Mouse (Mus musculus) Patski (cell line): ENCODE data around the gene Olfr1118. TPM values are rescaled to one million over a fixed set of nuclear protein-coding genes. Genes with fewer than 3 reads are reported as not detected.
"Not testable (repeated sequence)": the region's sequence is repeated elsewhere in the genome, so short reads cannot be mapped to it uniquely, and the experiment has no call there.

ENCODE experiments used
- ATAC-seq: fragments of 100-300 bp; one replicate; pipeline ENCODE4 v1.8.0; 2021
- CTCF ChIA-PET: fragments of 350-600 bp; sonication (Branson Sonifier 250); formaldehyde crosslinking; loops from one replicate; lab custom pipeline; 2022; ENCODE audit warnings: inconsistent platforms; lab: Charles Lee
- POLR2A ChIA-PET: fragments of 350-600 bp; sonication (Branson Sonifier 250); formaldehyde crosslinking; loops from one replicate; lab custom pipeline; 2022; ENCODE audit warnings: antibody characterized with exemption, inconsistent platforms; lab: Charles Lee
- DNase-seq: peaks from one replicate; pipeline ENCODE4 v3.0.0-alpha.2; 2011; ENCODE audit warnings: low read depth, low spot score
- H3K27me3 ChIP-seq: fragments of 371-371 bp; one replicate; pipeline ENCODE4 v1.5.1; 2021
- CTCF ChIP-seq: fragments of 100-300 bp; IDR thresholded peaks from one replicate; pipeline ENCODE4 v1.5.1; 2021
- in situ Hi-C: fragments of 300-500 bp; cut with MboI; formaldehyde crosslinking; loops from 3 replicates; pipeline ENCODE4 v1.11.1; 2018; ENCODE audit warnings: low pct_unique_long_range_greater_than_20kb, mixed read lengths
- polyA plus RNA-seq: library from polyadenylated mRNA; unstranded; gene quantifications from one replicate; pipeline ENCODE4 v1.2.3, GENCODE M21; 2021

Gene Olfr1118
- not detected for polyA plus RNA-seq

DNA sequence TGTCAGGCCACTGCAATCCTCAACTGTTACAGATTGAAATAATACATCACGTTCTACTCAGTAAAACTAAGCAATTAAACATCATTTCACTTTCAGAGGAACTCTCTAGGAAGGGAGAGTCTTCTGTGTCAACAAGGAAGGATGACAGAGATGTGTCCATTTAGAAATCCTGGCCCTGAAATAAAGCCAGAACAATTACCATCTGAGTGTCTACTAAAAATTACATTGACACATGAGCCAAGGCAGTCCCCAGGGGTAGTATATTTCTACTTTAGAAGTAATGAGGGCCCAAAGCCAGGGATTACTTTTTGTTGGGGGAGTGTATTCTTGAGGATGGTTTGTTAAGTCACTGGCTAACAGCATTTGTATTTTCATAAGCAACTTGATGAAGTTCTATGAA, at the start of gene Olfr1118:
Gene Olfr1118 (plus strand): TSS at position 301 of the 400 bp plus-strand sequence.
- ATAC-seq (no peak), DNase-seq (no peak)
- in situ Hi-C loops: no loop called here
- ChIA-PET POLR2A (no interaction called here), CTCF (no interaction called here)
- TF ChIP-seq CTCF: no peak
- no peaks in the 10 kb centered on the region for H3K27me3 ChIP-seq

DNA sequence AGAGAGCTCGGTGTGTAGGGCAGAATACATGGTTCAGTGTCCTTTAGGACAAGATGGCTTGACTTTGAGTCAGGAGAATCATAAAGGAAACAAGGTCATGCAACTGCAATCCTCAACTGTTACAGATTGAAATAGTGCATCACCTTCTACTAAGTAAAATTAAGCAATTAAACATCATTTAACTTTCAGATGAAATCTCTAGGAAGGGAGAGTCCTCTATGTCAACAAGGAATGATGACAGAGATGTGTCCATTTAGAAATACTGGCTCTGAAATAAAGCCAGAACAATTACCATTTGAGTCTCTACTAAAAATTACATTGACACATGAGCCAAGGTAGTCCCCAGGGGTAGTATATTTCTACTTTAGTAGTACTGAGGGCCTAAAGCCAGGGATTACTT, 40.1 kb upstream of the Olfr1118 start, which contains the start of gene Olfr1116:
Gene Olfr1116 (plus strand): TSS at position 301 of the 400 bp plus-strand sequence.
- DNase-seq (no peak), ATAC-seq (no peak)
- in situ Hi-C loops: no loop called here
- CTCF ChIA-PET: no interaction called here
- no peaks in the 10 kb centered on the region for H3K27me3 ChIP-seq
- no peak for TF ChIP-seq CTCF
- POLR2A ChIA-PET: no interaction called here

DNA sequence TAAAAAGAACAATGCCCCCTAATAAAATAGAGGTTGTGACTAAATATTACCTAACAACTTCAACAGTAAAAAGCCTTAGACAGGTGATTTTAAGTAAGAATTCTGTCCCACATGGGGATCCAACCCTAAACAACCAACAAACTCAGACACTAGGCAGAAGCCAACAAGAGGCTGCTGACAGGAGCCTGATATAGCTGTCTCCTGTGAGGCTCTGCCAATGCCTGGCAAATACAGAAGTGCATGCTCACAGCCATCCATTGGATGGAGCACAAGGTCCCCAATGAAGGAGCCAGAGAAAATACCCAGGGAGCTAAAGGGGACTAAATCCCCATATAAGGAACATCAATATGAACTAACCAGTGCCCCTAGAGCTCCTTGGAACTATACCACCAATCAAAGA, 13.4 kb upstream of the Olfr1118 start:
- POLR2A ChIA-PET, DNase-seq, CTCF ChIA-PET, in situ Hi-C loops, ATAC-seq, H3K27me3 ChIP-seq: not testable (repeated sequence)

DNA sequence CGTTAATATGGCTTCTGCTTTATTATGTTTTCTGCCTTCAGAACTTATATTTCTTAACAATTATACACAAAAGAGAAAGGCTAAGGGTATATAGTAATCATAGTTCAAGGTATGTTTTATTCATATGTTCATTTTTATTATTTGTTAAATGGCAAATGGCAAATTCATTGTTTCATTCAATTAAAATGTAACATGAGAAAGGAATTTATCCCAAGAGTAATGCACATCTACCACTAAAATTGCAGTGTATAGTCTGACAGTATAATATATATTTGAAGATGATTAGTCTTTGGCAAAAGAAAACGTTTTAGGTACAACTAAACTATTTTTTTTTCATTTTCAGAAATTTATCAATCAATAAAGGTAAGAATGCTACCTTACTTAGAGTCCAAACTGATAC, 47.1 kb downstream of the Olfr1118 start, which contains the start of gene Olfr1120:
Gene Olfr1120 (plus strand): TSS at position 301 of the 400 bp plus-strand sequence.
- no peak for ATAC-seq
- ChIA-PET POLR2A (no interaction called here), CTCF (no interaction called here)

DNA sequence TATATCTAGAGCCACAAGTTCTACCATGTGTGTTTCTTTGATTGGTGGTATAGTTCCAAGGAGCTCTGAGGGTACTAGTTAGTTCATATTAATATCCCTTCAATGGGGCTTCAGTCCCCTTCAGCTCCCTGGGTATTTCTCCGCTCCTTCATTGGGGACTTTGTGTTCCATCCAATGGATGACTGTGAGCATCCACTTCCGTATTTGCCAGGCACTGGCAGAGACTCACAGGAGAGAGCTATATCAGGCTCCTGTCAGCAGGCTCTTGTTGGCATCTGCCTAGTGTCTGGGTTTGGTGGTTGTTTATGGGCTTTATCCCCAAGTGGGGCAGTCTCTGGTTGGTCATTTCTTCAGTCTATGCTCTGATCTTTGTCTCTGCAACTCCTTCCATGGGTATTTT, 52.7 kb downstream of the Olfr1118 start:
- H3K27me3 ChIP-seq, in situ Hi-C loops, POLR2A ChIA-PET, ATAC-seq, CTCF ChIA-PET, DNase-seq: not testable (repeated sequence)

More for the DNA sequence above, 47.1 kb downstream of the Olfr1118 start, which contains the start of gene Olfr1120:
- no peak for DNase-seq
- in situ Hi-C loops: no loop called here
- no peak for TF ChIP-seq CTCF
- H3K27me3 ChIP-seq: no peaks in the 10 kb centered on the region

Other genes with a start within 250 kb of the Olfr1118 start
- not detected for gene Olfr1107, start 231.8 kb upstream of the Olfr1118 start, polyA plus RNA-seq
- not detected for gene Olfr1109, start 211.6 kb upstream of the Olfr1118 start, polyA plus RNA-seq
- gene Olfr259, start 193.0 kb upstream of the Olfr1118 start, polyA plus RNA-seq: not detected
- gene Olfr1110, start 167.3 kb upstream of the Olfr1118 start, polyA plus RNA-seq: not detected
- gene Olfr1111, start 155.0 kb upstream of the Olfr1118 start, polyA plus RNA-seq: not detected
- gene Olfr1112, start 119.8 kb upstream of the Olfr1118 start, polyA plus RNA-seq: not detected
- gene Olfr1113, start 98.6 kb upstream of the Olfr1118 start, polyA plus RNA-seq: not detected
- not detected for gene Olfr1115, start 59.6 kb upstream of the Olfr1118 start, polyA plus RNA-seq
- not detected for gene Olfr1116, start 40.0 kb upstream of the Olfr1118 start, polyA plus RNA-seq
- gene Olfr1120, start 47.2 kb downstream of the Olfr1118 start, polyA plus RNA-seq: not detected
- not detected for gene Olfr1121, start 62.3 kb downstream of the Olfr1118 start, polyA plus RNA-seq
- not detected for gene Olfr1122, start 78.3 kb downstream of the Olfr1118 start, polyA plus RNA-seq
- gene Olfr1123, start 109.1 kb downstream of the Olfr1118 start, polyA plus RNA-seq: not detected
- gene Olfr1124, start 122.7 kb downstream of the Olfr1118 start, polyA plus RNA-seq: not detected
- gene Olfr1126, start 146.4 kb downstream of the Olfr1118 start, polyA plus RNA-seq: not detected
- gene Pramel7, start 189.5 kb downstream of the Olfr1118 start, polyA plus RNA-seq: not detected
- gene Pramel6, start 199.0 kb downstream of the Olfr1118 start, polyA plus RNA-seq: not detected
- not detected for gene Olfr153, start 224.2 kb downstream of the Olfr1118 start, polyA plus RNA-seq
- not detected for gene Olfr1128, start 238.0 kb downstream of the Olfr1118 start, polyA plus RNA-seq